Comparison of ENCODE assay signal across 9 mouse cellular contexts in genomic region chr11:75254252-75254912, GRCm38 (mm10).
DNase-seq lines count a peak whose midpoint lies in the region; ATAC-seq and TF ChIP-seq lines count a peak whose summit lies in the region.
"Had no signal": no experiment of that assay in that cellular context is flagged by ENCODE, and none has a peak within 500 bp of the region (broad histone marks: within the 10 kb centered on the region; RNA-seq: fewer than 3 reads in every experiment).

No protein-coding gene starts in this region.

- 75% methylated on average over 13 of the region's 13 CpGs for WGBS in midbrain, embryonic 13.5 days
- WGBS in midbrain, postnatal 0 days, result 68% methylated on average over 13 of the region's 13 CpGs
- WGBS in heart, embryonic 16.5 days, result 52% methylated on average over 13 of the region's 13 CpGs

- no peak overlapping the region for H3K4me2 ChIP-seq in midbrain, embryonic 13.5 days (replicated peaks)
- H3K4me2 ChIP-seq in midbrain, postnatal 0 days (ENCODE audit: low read depth, low read length, poor library complexity, severe bottlenecking), result no peak overlapping the region
- H3K4me2 ChIP-seq in heart, embryonic 16.5 days (ENCODE audit: low read depth, low read length), result peak overlapping the region; percentile 19; the same call in 1 of the 2 replicates
- H3K4me2 ChIP-seq: neural tube, embryonic 12.5 days had no signal

- peaks cover 34% of the 10 kb centered on the region for H3K4me1 ChIP-seq in midbrain, embryonic 13.5 days (replicated peaks)
- peaks cover under 1% of the 10 kb centered on the region; the same call in 1 of the 2 replicates for H3K4me1 ChIP-seq in midbrain, postnatal 0 days (ENCODE audit: insufficient read depth, low read length)
- peaks cover 37% of the 10 kb centered on the region for H3K4me1 ChIP-seq in heart, embryonic 16.5 days (ENCODE audit: control insufficient read depth, insufficient read depth, low read length)
- H3K4me1 ChIP-seq: neural tube, embryonic 12.5 days had no signal

- no peaks in the 10 kb centered on the region for H3K36me3 ChIP-seq in midbrain, embryonic 13.5 days
- no peaks in the 10 kb centered on the region for H3K36me3 ChIP-seq in midbrain, postnatal 0 days (ENCODE audit: insufficient read depth, low read length)
- H3K36me3 ChIP-seq in heart, embryonic 16.5 days (ENCODE audit: control insufficient read depth, insufficient read depth), result no peaks in the 10 kb centered on the region
- H3K36me3 ChIP-seq: neural tube, embryonic 12.5 days had no signal

- H3K9me3 ChIP-seq in midbrain, embryonic 13.5 days, result no peaks in the 10 kb centered on the region
- H3K9me3 ChIP-seq in midbrain, postnatal 0 days (ENCODE audit: low read length), result no peaks in the 10 kb centered on the region
- H3K9me3 ChIP-seq in heart, embryonic 16.5 days (replicated peaks; ENCODE audit: control insufficient read depth, low read length), result no peaks in the 10 kb centered on the region
- H3K9me3 ChIP-seq: neural tube, embryonic 12.5 days had no signal

- no peak for DNase-seq in midbrain, postnatal 0 days (ENCODE audit: low spot score)
- DNase-seq in left cerebral cortex, postnatal 14 days (ENCODE audit: low spot score in 2 of 2), result peak; percentile 64 to 82
- DNase-seq in thymus, postnatal 36 days, result peak; percentile 24 to 47

- no peak for TF ChIP-seq CTCF in midbrain, postnatal 0 days (IDR thresholded peaks at IDR 0.05)

- 0 out of 2 replicates have a peak overlapping the region, but pooled peaks have one; percentile 44 for H3K27ac ChIP-seq in midbrain, embryonic 13.5 days
- no peak overlapping the region for H3K27ac ChIP-seq in midbrain, postnatal 0 days (ENCODE audit: low read depth, low read length)
- peak overlapping the region; percentile 47 for H3K27ac ChIP-seq in heart, embryonic 16.5 days (ENCODE audit: low read length)
- H3K27ac ChIP-seq: neural tube, embryonic 12.5 days had no signal

- no peaks in the 10 kb centered on the region for H3K27me3 ChIP-seq in midbrain, embryonic 13.5 days
- H3K27me3 ChIP-seq in midbrain, postnatal 0 days (ENCODE audit: insufficient read depth, low read length), result no peaks in the 10 kb centered on the region
- H3K27me3 ChIP-seq in heart, embryonic 16.5 days (ENCODE audit: control insufficient read depth, insufficient read depth, low read length), result no peaks in the 10 kb centered on the region
- H3K27me3 ChIP-seq: neural tube, embryonic 12.5 days had no signal

- intact Hi-C loops in left cerebral cortex, postnatal 14 days (cut with DNase I), result no loop called here

- H3K9ac ChIP-seq in midbrain, embryonic 13.5 days (replicated peaks), result no peak overlapping the region
- no peak overlapping the region for H3K9ac ChIP-seq in midbrain, postnatal 0 days (replicated peaks; ENCODE audit: low read length, poor library complexity, severe bottlenecking)
- H3K9ac ChIP-seq in heart, embryonic 16.5 days (ENCODE audit: low read length), result no peak overlapping the region
- H3K9ac ChIP-seq: neural tube, embryonic 12.5 days had no signal

- H3K4me3 ChIP-seq in midbrain, embryonic 13.5 days (replicated peaks), result no peak overlapping the region
- no peak overlapping the region for H3K4me3 ChIP-seq in midbrain, postnatal 0 days (ENCODE audit: low read depth, low read length)
- no peak overlapping the region for H3K4me3 ChIP-seq in heart, embryonic 16.5 days (ENCODE audit: low read length)
- H3K4me3 ChIP-seq: neural tube, embryonic 12.5 days had no signal

- no peak for ATAC-seq in midbrain, embryonic 13.5 days
- no peak for ATAC-seq in midbrain, postnatal 0 days (ENCODE audit: low FRiP score)
- ATAC-seq in common myeloid progenitor, adult 5-6 weeks (replicated peaks; ENCODE audit: low read depth, poor library complexity, severe bottlenecking), result peak; percentile 81
- ATAC-seq in heart, embryonic 16.5 days (replicated peaks; ENCODE audit: extremely low read depth, insufficient read depth, low FRiP score), result no peak; the same call in 1 of the 2 replicates
- ATAC-seq in megakaryocyte-erythroid progenitor cell, adult 5-6 weeks (replicated peaks; ENCODE audit: low FRiP score, low TSS enrichment, poor library complexity, severe bottlenecking), result peak; percentile 97
- ATAC-seq in cerebellum, adult (ENCODE audit: insufficient number of reproducible peaks, low FRiP score, low TSS enrichment), result no peak

Comparison
In these comparisons a context has a peak if more than half of its experiments do, and no peak if none do; other contexts are left out.
1. ATAC-seq: peak in common myeloid progenitor, adult 5-6 weeks (single experiment) and megakaryocyte-erythroid progenitor cell, adult 5-6 weeks (single experiment); none in midbrain, embryonic 13.5 days (single experiment), midbrain, postnatal 0 days (single experiment), heart, embryonic 16.5 days (single experiment) and cerebellum, adult (single experiment).